Mouse (Mus musculus) kidney, embryonic 16.5 days (tissue): Measurements from ENCODE around the gene Lamp3. TPM values are rescaled to one million over a fixed set of nuclear protein-coding genes. Genes with fewer than 3 reads are reported as not detected.

Experiments
- polyA plus RNA-seq: library from polyadenylated mRNA; unstranded; fragments of >200 nt; fragmentation: Nextera tagmentation; extraction: Ambion mirVana; gene quantifications from 2 replicates; pipeline ENCODE4 v1.2.1, GENCODE M21; 2015

Gene Lamp3
- polyA plus RNA-seq, 1 experiment from 2014 or later: 0.52 TPM

Other genes with a start within 250 kb of the Lamp3 start
- gene Olfr166, start 222.7 kb downstream of the Lamp3 start, polyA plus RNA-seq: not detected in 2 replicates
- gene Olfr167, start 184.1 kb downstream of the Lamp3 start, polyA plus RNA-seq: not detected in 2 replicates
- not detected in 2 replicates for gene Olfr168, start 170.8 kb downstream of the Lamp3 start, polyA plus RNA-seq
- gene Olfr169, start 134.6 kb downstream of the Lamp3 start, polyA plus RNA-seq: not detected in 2 replicates
- not detected in 2 replicates for gene Olfr170, start 94.5 kb downstream of the Lamp3 start, polyA plus RNA-seq
- not detected in 2 replicates for gene Olfr171, start 76.5 kb downstream of the Lamp3 start, polyA plus RNA-seq
- gene B3gnt5, start 53.8 kb upstream of the Lamp3 start, polyA plus RNA-seq: 10.5 and 11.6 TPM in 2 replicates